Mouse (Mus musculus): ENCODE data around the gene Cdk5rap1. TPM values are rescaled to one million over a fixed set of nuclear protein-coding genes. Genes with fewer than 3 reads are reported as not detected.
A peak's percentile ranks its signal among the peaks of the same experiment; 100 is the strongest.

The Cdk5rap1 gene
- polyA plus RNA-seq (2014; fragmentation: Nextera tagmentation; extraction: Ambion mirVana): 11.0 and 22.9 TPM in 2 replicates

- peaks cover 5% of the 10 kb centered on the region; the same call in 1 of the 2 replicates for H3K36me3 ChIP-seq (ENCODE audit: control insufficient read depth, insufficient read depth, low read length)
- peak within 1 kb of the TSS; percentile 81 for H3K4me2 ChIP-seq (ENCODE audit: low read length)
- H3K27me3 ChIP-seq (ENCODE audit: control insufficient read depth, insufficient read depth, low read length): no peaks in the 10 kb centered on the region
- peaks cover 5% of the 10 kb centered on the region; the same call in 1 of the 2 replicates for H3K4me1 ChIP-seq (ENCODE audit: control insufficient read depth, insufficient read depth, low read length)
- peak within 1 kb of the TSS; percentile 77 for H3K9ac ChIP-seq (replicated peaks; ENCODE audit: low read length)
- ATAC-seq (ENCODE audit: low FRiP score, low TSS enrichment) (no peak), DNase-seq (peak; percentile 7)
- H3K9me3 ChIP-seq (ENCODE audit: control insufficient read depth, low read length): no peaks in the 10 kb centered on the region
- peak within 1 kb of the TSS; percentile 62 for H3K4me3 ChIP-seq (replicated peaks; ENCODE audit: low read depth, low read length)
- 10% methylated on average over 9 of the region's 9 CpGs for WGBS
- peak within 1 kb of the TSS; percentile 75 for H3K27ac ChIP-seq (replicated peaks; ENCODE audit: low read depth, low read length)
These were observed at the start of gene Cdk5rap1 for GRCm38 (mm10) chr2:154372842-154373500. Gene Cdk5rap1 (minus strand): TSS chr2:154373010.

DNA sequence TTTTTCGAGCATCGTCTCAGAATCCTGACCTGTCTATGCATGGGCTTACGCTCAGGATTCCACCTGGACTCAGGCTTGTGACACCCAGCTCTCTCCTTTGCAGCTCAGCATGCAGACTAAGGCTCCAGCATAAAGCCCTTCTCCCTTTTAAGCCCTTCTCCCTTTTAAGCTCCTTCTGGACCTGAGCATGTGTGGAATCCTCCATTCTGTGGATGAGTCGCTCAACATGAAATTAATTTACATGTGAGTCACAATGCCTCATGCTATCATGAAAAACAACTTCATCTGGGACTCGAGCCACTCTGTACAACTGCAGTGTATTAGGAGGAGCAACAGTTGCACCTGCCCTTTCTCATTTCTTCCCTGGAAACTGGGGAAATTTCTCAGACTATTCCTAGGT is 49.4 kb upstream of the Cdk5rap1 start:
- H3K4me3 ChIP-seq (replicated peaks; ENCODE audit: low read depth, low read length): no peak overlapping the region
- H3K9me3 ChIP-seq (ENCODE audit: control insufficient read depth, low read length): no peaks in the 10 kb centered on the region
- no peak overlapping the region for H3K4me2 ChIP-seq (ENCODE audit: low read length)
- H3K27ac ChIP-seq (replicated peaks; ENCODE audit: low read depth, low read length): no peak overlapping the region
- DNase-seq (no peak), ATAC-seq (ENCODE audit: low FRiP score, low TSS enrichment) (no peak)
- H3K27me3 ChIP-seq (ENCODE audit: control insufficient read depth, insufficient read depth, low read length): no peaks in the 10 kb centered on the region
- 44% methylated on average over 5 of the region's 5 CpGs for WGBS
- no peak overlapping the region for H3K9ac ChIP-seq (replicated peaks; ENCODE audit: low read length)
- no peaks in the 10 kb centered on the region for H3K36me3 ChIP-seq (ENCODE audit: control insufficient read depth, insufficient read depth, low read length)
- H3K4me1 ChIP-seq (ENCODE audit: control insufficient read depth, insufficient read depth, low read length): peaks cover 13% of the 10 kb centered on the region; the same call in 1 of the 2 replicates

- Histone ChIP-seq H3K36me3 (ENCODE audit: control insufficient read depth, insufficient read depth, low read length) (no peaks in the 10 kb centered on the region), H3K9me3 (ENCODE audit: control insufficient read depth, low read length) (no peaks in the 10 kb centered on the region), H3K4me1 (ENCODE audit: control insufficient read depth, insufficient read depth, low read length) (0 out of 2 replicates have a peak, but pooled peaks cover 8% of the 10 kb centered on the region), H3K4me2 (ENCODE audit: low read length) (no peak overlapping the region), H3K27ac (replicated peaks; ENCODE audit: low read depth, low read length) (peak overlapping the region; percentile 75), H3K9ac (replicated peaks; ENCODE audit: low read length) (no peak overlapping the region), H3K4me3 (replicated peaks; ENCODE audit: low read depth, low read length) (no peak overlapping the region), H3K27me3 (ENCODE audit: control insufficient read depth, insufficient read depth, low read length) (no peaks in the 10 kb centered on the region)
- DNase-seq (peak; percentile 74), ATAC-seq (ENCODE audit: low FRiP score, low TSS enrichment) (peak; percentile 89)
- WGBS: 12% methylated on average over 7 of the region's 7 CpGs
These were observed 48.3 kb upstream of the Cdk5rap1 start for GRCm38 (mm10) chr2:154420942-154421731.

- 0 out of 2 replicates have a peak, but pooled peaks cover 8% of the 10 kb centered on the region for H3K4me1 ChIP-seq (ENCODE audit: control insufficient read depth, insufficient read depth, low read length)
- H3K4me2 ChIP-seq (ENCODE audit: low read length): no peak overlapping the region
- H3K27me3 ChIP-seq (ENCODE audit: control insufficient read depth, insufficient read depth, low read length): no peaks in the 10 kb centered on the region
- no peak overlapping the region for H3K4me3 ChIP-seq (replicated peaks; ENCODE audit: low read depth, low read length)
- no peak for ATAC-seq (ENCODE audit: low FRiP score, low TSS enrichment)
- no peaks in the 10 kb centered on the region for H3K36me3 ChIP-seq (ENCODE audit: control insufficient read depth, insufficient read depth, low read length)
- DNase-seq: no peak
- no peaks in the 10 kb centered on the region for H3K9me3 ChIP-seq (ENCODE audit: control insufficient read depth, low read length)
- WGBS: 71% methylated on average over 9 of the region's 9 CpGs
- H3K9ac ChIP-seq (replicated peaks; ENCODE audit: low read length): no peak overlapping the region
- H3K27ac ChIP-seq (replicated peaks; ENCODE audit: low read depth, low read length): 0 out of 2 replicates have a peak overlapping the region, but pooled peaks have one; percentile 26
These were observed 47.1 kb upstream of the Cdk5rap1 start for GRCm38 (mm10) chr2:154419631-154420515.

DNA sequence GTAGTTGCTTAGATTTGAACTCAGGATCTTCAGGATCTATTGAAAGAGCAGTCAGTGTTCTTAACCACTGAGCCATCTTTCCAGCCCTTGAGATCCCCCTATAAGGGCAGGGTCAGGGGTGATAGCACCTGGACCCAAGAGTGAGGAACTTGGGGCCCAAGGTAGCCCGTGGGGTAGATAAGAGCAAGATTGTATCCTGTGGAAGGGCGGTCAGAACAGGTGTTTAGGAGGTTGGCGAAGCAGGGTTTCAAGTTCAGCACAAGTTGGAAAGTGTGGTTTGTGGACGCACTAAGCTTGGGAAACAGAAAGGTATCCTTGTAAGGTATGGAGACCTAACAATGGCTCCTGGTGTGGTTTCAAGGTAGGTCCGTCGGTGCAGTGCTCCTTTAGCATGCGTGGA is 45.2 kb upstream of the Cdk5rap1 start:
- 97% methylated on average over 7 of the region's 7 CpGs for WGBS
- ATAC-seq (ENCODE audit: low FRiP score, low TSS enrichment) (no peak), DNase-seq (no peak)
- no peak overlapping the region for H3K9ac ChIP-seq (replicated peaks; ENCODE audit: low read length)
- H3K4me2 ChIP-seq (ENCODE audit: low read length): no peak overlapping the region
- 0 out of 2 replicates have a peak, but pooled peaks cover 8% of the 10 kb centered on the region for H3K4me1 ChIP-seq (ENCODE audit: control insufficient read depth, insufficient read depth, low read length)
- no peak overlapping the region for H3K27ac ChIP-seq (replicated peaks; ENCODE audit: low read depth, low read length)
- H3K4me3 ChIP-seq (replicated peaks; ENCODE audit: low read depth, low read length): no peak overlapping the region
- H3K36me3 ChIP-seq (ENCODE audit: control insufficient read depth, insufficient read depth, low read length): no peaks in the 10 kb centered on the region
- no peaks in the 10 kb centered on the region for H3K9me3 ChIP-seq (ENCODE audit: control insufficient read depth, low read length)
- no peaks in the 10 kb centered on the region for H3K27me3 ChIP-seq (ENCODE audit: control insufficient read depth, insufficient read depth, low read length)

DNA sequence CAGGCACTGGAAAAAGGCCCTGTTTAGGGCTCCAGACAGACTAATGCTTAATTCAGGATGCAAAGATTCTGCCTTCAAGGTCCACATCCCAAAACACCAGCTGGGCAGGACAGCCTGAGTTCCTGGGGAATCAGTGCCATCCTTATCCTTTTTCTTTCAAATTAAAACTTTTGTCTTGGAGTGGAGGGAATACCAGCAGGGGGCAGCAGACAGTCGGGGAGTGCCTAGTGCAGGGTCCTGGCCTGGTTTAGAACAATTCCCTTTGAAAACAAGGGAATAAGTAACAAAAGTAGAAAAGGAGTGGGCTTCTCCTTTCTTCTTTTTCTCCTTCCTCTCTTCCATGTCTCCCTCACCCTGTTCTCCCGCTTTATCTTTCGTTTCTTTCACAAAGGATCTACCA is 44.3 kb upstream of the Cdk5rap1 start:
- Histone ChIP-seq H3K27ac (replicated peaks; ENCODE audit: low read depth, low read length) (no peak overlapping the region), H3K9ac (replicated peaks; ENCODE audit: low read length) (no peak overlapping the region), H3K4me1 (ENCODE audit: control insufficient read depth, insufficient read depth, low read length) (0 out of 2 replicates have a peak, but pooled peaks cover 8% of the 10 kb centered on the region), H3K27me3 (ENCODE audit: control insufficient read depth, insufficient read depth, low read length) (no peaks in the 10 kb centered on the region), H3K4me3 (replicated peaks; ENCODE audit: low read depth, low read length) (no peak overlapping the region), H3K4me2 (ENCODE audit: low read length) (no peak overlapping the region), H3K9me3 (ENCODE audit: control insufficient read depth, low read length) (no peaks in the 10 kb centered on the region), H3K36me3 (ENCODE audit: control insufficient read depth, insufficient read depth, low read length) (no peaks in the 10 kb centered on the region)
- peak; percentile 89 for DNase-seq
- WGBS: 14% methylated on average over 3 of the region's 3 CpGs
- ATAC-seq (ENCODE audit: low FRiP score, low TSS enrichment): no peak

DNA sequence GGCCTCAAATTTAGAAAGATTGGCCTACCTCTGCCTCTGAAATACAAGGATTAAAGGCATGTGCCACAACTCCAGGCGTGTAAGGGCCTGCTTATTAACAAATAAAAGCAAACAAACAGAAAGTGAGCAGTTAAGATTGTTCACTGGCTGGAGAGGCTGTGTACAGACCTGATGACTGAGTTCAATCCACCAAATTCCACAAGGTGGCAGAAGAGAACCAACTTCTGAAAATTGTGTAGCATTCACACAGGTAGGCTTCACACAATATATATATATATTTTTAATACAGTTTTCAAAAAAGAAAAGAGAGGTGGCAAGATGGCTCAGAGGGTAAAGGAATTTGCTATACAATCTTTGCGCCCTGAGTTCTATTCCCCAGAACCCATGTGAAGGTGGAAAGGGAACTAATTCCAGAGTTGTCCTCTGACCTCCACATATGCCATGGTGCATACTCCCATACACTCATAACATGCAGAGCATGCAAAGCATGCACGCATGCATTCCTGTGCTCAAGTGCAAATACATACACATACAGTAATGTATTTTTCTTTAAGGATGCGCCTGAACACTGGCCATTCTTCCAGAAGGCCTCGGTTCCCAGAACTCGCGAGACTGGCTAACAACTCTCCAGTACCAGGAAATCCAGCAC is 39.3 kb upstream of the Cdk5rap1 start:
- H3K4me1 ChIP-seq (ENCODE audit: control insufficient read depth, insufficient read depth, low read length): no peaks in the 10 kb centered on the region
- peak; percentile 90 for DNase-seq
- H3K9me3 ChIP-seq (ENCODE audit: control insufficient read depth, low read length): no peaks in the 10 kb centered on the region
- H3K27ac ChIP-seq (replicated peaks; ENCODE audit: low read depth, low read length): no peak overlapping the region
- H3K27me3 ChIP-seq (ENCODE audit: control insufficient read depth, insufficient read depth, low read length): no peaks in the 10 kb centered on the region
- H3K36me3 ChIP-seq (ENCODE audit: control insufficient read depth, insufficient read depth, low read length): no peaks in the 10 kb centered on the region
- no peak overlapping the region for H3K4me2 ChIP-seq (ENCODE audit: low read length)
- no peak overlapping the region for H3K9ac ChIP-seq (replicated peaks; ENCODE audit: low read length)
- ATAC-seq (ENCODE audit: low FRiP score, low TSS enrichment): no peak
- 69% methylated on average over 7 of the region's 7 CpGs for WGBS
- H3K4me3 ChIP-seq (replicated peaks; ENCODE audit: low read depth, low read length): no peak overlapping the region

GRCm38 (mm10) chr2:154410355-154410754 is 37.5 kb upstream of the Cdk5rap1 start:
- peak; percentile 30 for DNase-seq
- H3K27ac ChIP-seq (replicated peaks; ENCODE audit: low read depth, low read length): no peak overlapping the region
- no peaks in the 10 kb centered on the region for H3K9me3 ChIP-seq (ENCODE audit: control insufficient read depth, low read length)
- no peaks in the 10 kb centered on the region for H3K27me3 ChIP-seq (ENCODE audit: control insufficient read depth, insufficient read depth, low read length)
- peaks cover 5% of the 10 kb centered on the region; the same call in 1 of the 2 replicates for H3K4me1 ChIP-seq (ENCODE audit: control insufficient read depth, insufficient read depth, low read length)
- no peak overlapping the region for H3K4me3 ChIP-seq (replicated peaks; ENCODE audit: low read depth, low read length)
- 72% methylated on average over 2 of the region's 2 CpGs for whole genome bisulfite sequencing
- ATAC-seq (ENCODE audit: low FRiP score, low TSS enrichment): no peak
- no peak overlapping the region for H3K4me2 ChIP-seq (ENCODE audit: low read length)
- H3K9ac ChIP-seq (replicated peaks; ENCODE audit: low read length): no peak overlapping the region
- H3K36me3 ChIP-seq (ENCODE audit: control insufficient read depth, insufficient read depth, low read length): no peaks in the 10 kb centered on the region
